Mouse (Mus musculus): ENCODE measurements around the gene Myo15b. TPM values are rescaled to one million over a fixed set of nuclear protein-coding genes. Genes with fewer than 3 reads are reported as not detected.

The Myo15b gene
- 17.8 and 24.7 TPM in 2 replicates for polyA plus RNA-seq (2015; fragmentation: Nextera tagmentation; extraction: Ambion mirVana)

DNA sequence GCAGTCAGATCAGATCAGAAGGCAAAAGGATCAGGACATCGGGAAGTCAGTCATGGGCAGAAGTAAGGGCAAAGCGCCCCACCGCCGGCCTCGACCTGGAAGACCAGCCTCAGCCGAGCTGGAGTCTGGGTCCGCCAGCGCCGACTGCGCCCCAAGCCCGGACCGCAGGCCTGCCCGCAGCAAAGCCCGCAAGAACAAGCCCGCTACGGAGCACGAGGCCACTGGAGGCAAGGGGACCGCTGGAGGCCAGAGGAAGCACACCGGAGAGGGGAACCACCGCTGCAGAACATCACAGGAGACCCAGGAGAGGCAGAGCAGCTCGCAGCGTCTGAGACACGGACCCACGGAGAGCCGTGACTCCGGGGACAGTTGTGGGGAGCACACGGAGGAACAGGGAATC, at the start of gene Myo15b:
Myo15b (plus strand) TSS at position 53 of the 400 bp plus-strand sequence.
- Histone ChIP-seq H3K27ac (no peak within 1 kb of the TSS), H3K9ac (peak within 1 kb of the TSS; percentile 1; the same call in 1 of the 2 replicates), H3K4me1 (peaks cover 13% of the 10 kb centered on the region), H3K9me3 (no peaks in the 10 kb centered on the region), H3K27me3 (replicated peaks) (peaks cover 38% of the 10 kb centered on the region), H3K4me3 (replicated peaks) (peak within 1 kb of the TSS; percentile 45), H3K4me2 (peak within 1 kb of the TSS; percentile 75), H3K36me3 (peaks cover 7% of the 10 kb centered on the region; the same call in 1 of the 2 replicates)
- no peak for ATAC-seq (ENCODE audit: insufficient read depth, low FRiP score, low read depth)
- 16% methylated on average over 27 of the region's 27 CpGs for WGBS

DNA sequence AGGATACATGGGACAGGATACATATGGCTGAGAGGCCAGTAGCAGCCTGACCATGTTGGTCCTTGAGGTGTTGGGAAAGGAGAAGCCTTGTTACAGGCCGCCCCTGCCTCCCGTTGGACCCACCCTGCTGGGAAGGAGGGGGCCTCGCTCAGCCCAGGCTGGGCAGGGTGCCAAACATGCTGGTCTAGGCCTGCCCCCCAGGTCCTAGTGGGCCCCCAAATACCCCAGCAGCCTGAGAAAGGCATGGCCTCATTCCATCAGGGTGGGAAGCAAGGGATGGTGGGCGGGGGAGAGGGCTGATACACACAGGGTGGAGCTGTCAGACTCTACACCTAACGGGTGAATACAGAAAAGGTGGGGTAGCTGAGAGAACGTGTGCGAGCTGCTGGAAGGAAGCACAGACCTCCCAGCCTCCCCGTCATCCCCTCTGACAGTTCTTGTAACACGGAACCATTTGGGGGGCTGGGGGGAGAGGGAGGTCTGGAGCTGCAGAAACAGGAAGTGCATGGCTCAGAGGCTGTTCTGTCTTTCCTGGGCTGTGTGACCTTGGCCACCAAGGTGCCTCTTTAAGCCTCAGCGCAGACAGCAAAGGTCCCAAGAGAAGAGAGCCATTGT, 49.4 kb upstream of the Myo15b start:
- Histone ChIP-seq H3K36me3 (peaks cover 29% of the 10 kb centered on the region), H3K4me2 (peak overlapping the region; percentile 39), H3K4me1 (peaks cover 54% of the 10 kb centered on the region), H3K9ac (peak overlapping the region; percentile 12; the same call in 1 of the 2 replicates), H3K9me3 (no peaks in the 10 kb centered on the region), H3K4me3 (replicated peaks) (peak overlapping the region; percentile 6; the same call in 1 of the 2 replicates), H3K27ac (peak overlapping the region; percentile 76), H3K27me3 (replicated peaks) (no peaks in the 10 kb centered on the region)
- ATAC-seq (ENCODE audit: insufficient read depth, low FRiP score, low read depth): no peak
- WGBS: 19% methylated on average over 10 of the region's 10 CpGs

DNA sequence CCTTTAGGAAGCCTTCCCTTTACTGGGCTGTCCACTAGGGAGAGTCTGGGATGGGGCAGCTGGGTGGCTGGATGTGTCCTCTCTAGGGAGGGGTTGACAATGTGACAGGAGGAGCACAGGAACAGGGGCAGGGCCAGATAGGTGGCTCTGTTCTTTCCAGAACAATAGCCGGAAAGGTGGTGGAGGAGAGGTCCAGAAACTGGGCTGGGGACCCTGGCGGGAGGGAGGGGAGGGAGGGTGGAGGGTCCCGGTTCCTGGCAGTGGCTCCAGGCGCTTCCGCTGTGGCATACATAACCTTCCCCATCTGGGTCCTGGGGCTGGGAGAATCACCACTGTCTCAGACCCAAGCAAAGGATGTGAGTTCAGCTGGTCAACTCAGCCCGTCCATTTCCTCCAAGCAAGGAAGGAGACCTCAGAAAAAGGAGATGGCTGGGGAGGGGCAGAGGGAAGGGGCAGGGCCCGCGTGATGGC, 48.9 kb upstream of the Myo15b start:
- Histone ChIP-seq H3K27me3 (replicated peaks) (no peaks in the 10 kb centered on the region), H3K4me2 (peak overlapping the region; percentile 39), H3K4me3 (replicated peaks) (peak overlapping the region; percentile 6; the same call in 1 of the 2 replicates), H3K9ac (peak overlapping the region; percentile 12; the same call in 1 of the 2 replicates), H3K9me3 (no peaks in the 10 kb centered on the region), H3K4me1 (peaks cover 54% of the 10 kb centered on the region), H3K36me3 (peaks cover 27% of the 10 kb centered on the region; the same call in 1 of the 2 replicates), H3K27ac (peak overlapping the region; percentile 76)
- no peak for ATAC-seq (ENCODE audit: insufficient read depth, low FRiP score, low read depth)
- 51% methylated on average over 8 of the region's 8 CpGs for WGBS

DNA sequence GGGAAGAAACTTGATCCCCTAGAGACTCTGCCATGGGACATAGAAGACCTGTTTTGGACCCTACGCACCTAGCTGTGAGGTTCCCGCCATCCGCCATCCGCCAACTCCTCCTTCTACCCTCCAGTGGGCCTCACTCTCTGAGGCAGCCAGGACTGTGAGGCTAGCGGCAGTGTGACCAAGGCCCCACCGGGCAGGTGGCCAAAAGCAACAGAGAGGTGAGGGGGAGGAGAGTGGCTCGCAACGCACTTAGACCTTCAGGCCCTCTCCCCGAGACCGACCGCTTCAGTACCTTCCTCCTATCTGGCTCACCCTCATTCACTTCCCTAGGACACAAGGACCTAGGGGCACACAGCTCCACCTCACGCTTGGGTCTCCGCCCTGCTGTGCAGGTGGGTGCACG, 47.8 kb upstream of the Myo15b start:
- peak overlapping the region; percentile 76 for H3K27ac ChIP-seq
- WGBS: 54% methylated on average over 14 of the region's 14 CpGs
- H3K9ac ChIP-seq: 0 out of 2 replicates have a peak overlapping the region, but pooled peaks have one; percentile 16
- peak overlapping the region; percentile 81 for H3K4me3 ChIP-seq (replicated peaks)
- peak overlapping the region; percentile 90 for H3K4me2 ChIP-seq
- peaks cover 57% of the 10 kb centered on the region for H3K4me1 ChIP-seq
- no peaks in the 10 kb centered on the region for H3K9me3 ChIP-seq
- no peak for ATAC-seq (ENCODE audit: insufficient read depth, low FRiP score, low read depth)
- no peaks in the 10 kb centered on the region for H3K27me3 ChIP-seq (replicated peaks)
- peaks cover 18% of the 10 kb centered on the region; the same call in 1 of the 2 replicates for H3K36me3 ChIP-seq

DNA sequence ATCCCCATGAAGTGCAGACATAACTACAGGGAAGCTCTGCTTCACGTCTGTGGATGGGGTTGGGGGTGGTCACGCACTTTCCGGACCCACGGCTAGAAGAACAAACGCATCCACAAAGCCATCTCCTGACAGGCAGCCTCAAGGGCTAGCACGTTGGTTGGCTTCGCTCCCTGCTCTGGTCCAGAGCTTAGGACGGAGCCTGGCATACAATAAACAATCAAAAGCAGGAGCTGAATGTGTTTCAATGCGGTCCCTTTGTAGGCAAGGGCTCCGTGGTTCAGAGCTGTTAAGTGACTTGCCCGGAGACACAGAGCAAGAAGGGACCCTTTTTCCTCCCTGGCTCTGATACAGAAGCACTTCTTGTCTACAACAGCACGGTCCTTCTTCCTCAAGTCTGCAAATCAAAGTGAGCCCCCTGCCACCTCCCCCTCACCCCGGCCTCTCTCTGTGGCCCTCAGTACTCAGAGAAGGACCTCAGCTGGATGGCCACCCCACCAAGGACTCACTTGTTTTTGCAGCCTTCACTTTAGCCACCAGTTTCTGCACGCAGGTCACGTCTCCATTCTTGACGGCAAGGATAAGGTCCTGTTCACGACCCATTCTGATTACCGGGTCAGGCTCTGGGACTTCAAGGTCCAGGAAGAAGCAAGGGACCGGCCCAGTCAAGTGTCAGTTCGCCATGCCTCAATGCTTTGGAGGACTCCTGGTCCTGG, 46.7 kb upstream of the Myo15b start:
- ATAC-seq (ENCODE audit: insufficient read depth, low FRiP score, low read depth): no peak
- H3K36me3 ChIP-seq: peaks cover 18% of the 10 kb centered on the region; the same call in 1 of the 2 replicates
- no peaks in the 10 kb centered on the region for H3K9me3 ChIP-seq
- peak overlapping the region; percentile 81 for H3K4me3 ChIP-seq (replicated peaks)
- peak overlapping the region; percentile 86; the same call in 1 of the 2 replicates for H3K27ac ChIP-seq
- H3K27me3 ChIP-seq (replicated peaks): no peaks in the 10 kb centered on the region
- H3K4me2 ChIP-seq: peak overlapping the region; percentile 90
- WGBS: 75% methylated on average over 20 of the region's 20 CpGs
- H3K4me1 ChIP-seq: peaks cover 65% of the 10 kb centered on the region
- peak overlapping the region; percentile 83; the same call in 1 of the 2 replicates for H3K9ac ChIP-seq

DNA sequence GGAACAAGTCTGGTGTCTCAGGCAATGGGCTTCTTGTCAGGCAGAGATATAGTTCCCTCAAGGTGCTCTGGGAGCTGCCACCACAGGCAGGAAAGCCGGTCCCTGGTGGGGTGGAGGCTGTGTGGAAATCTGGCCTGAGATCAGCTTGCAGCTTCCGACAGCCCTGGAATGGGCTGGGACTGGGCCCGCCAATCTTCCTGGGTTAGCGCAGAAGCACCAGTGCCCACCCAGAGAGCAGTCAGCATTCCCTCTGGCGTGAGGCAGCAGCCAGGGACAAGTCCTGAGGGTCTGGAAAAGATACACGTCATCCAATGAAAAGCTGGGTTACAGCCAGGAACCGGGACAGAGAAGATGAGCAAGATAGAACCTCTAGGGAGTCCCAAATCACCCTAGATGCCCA, 46.1 kb upstream of the Myo15b start:
- 36% methylated on average over 7 of the region's 7 CpGs for WGBS

DNA sequence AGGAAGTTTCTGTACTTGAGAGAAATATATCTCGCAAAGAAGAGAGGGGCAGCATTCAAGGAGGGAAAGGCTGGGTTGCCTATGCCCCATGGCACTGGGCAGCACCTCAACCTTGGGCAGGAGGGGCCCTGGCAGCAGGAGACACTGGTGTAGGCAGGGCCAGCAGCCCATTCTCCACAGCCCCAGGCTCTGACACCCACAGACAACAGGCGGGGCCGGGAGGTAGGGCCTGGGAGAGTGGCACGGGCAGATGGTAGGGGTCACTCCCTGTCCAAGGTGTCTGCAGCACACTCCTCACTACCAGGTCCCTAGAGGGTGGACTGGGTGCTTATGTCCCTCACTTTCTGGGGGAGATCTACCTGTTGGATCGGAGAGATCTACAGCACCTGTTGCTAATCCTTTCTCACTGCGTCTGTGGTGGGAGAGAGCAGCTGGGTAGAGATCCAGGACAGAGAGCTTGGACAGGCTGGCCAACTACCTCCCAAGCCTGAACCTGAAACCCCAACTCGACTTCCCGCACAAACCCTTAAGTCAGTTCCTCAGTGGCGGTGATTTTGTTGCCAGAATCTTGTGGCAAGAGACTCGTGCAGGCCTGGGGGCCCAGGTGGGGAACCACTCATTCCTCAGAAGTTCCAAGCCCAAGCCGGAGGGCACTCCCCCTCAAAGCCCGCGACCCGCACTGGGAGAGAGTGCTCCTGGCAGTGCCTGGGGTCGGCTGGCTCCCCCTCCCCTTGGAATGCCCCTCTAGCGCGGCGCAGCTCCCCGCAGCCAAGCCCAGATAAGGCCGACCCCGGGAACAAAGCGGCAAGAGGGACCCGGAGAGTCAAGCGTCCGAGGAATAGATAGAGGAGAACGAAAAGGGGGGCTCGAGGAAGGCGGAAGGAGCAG, 45.4 kb upstream of the Myo15b start:
- peak overlapping the region; percentile 81 for H3K4me3 ChIP-seq (replicated peaks)
- 0 out of 2 replicates have a peak, but pooled peaks cover 14% of the 10 kb centered on the region for H3K36me3 ChIP-seq
- peak; percentile 1; the same call in 1 of the 2 replicates for ATAC-seq (ENCODE audit: insufficient read depth, low FRiP score, low read depth)
- no peaks in the 10 kb centered on the region for H3K27me3 ChIP-seq (replicated peaks)
- no peaks in the 10 kb centered on the region for H3K9me3 ChIP-seq
- H3K4me2 ChIP-seq: peak overlapping the region; percentile 90
- H3K27ac ChIP-seq: peak overlapping the region; percentile 86
- WGBS: 6% methylated on average over 28 of the region's 28 CpGs
- peak overlapping the region; percentile 83 for H3K9ac ChIP-seq
- peaks cover 63% of the 10 kb centered on the region for H3K4me1 ChIP-seq

More for the DNA sequence above, 46.1 kb upstream of the Myo15b start:
- Histone ChIP-seq H3K4me3 (replicated peaks) (peak overlapping the region; percentile 81), H3K9ac (peak overlapping the region; percentile 83; the same call in 1 of the 2 replicates), H3K27ac (peak overlapping the region; percentile 86; the same call in 1 of the 2 replicates), H3K36me3 (peaks cover 17% of the 10 kb centered on the region; the same call in 1 of the 2 replicates), H3K4me1 (peaks cover 65% of the 10 kb centered on the region), H3K27me3 (replicated peaks) (no peaks in the 10 kb centered on the region), H3K4me2 (peak overlapping the region; percentile 90), H3K9me3 (no peaks in the 10 kb centered on the region)
- no peak for ATAC-seq (ENCODE audit: insufficient read depth, low FRiP score, low read depth)

DNA sequence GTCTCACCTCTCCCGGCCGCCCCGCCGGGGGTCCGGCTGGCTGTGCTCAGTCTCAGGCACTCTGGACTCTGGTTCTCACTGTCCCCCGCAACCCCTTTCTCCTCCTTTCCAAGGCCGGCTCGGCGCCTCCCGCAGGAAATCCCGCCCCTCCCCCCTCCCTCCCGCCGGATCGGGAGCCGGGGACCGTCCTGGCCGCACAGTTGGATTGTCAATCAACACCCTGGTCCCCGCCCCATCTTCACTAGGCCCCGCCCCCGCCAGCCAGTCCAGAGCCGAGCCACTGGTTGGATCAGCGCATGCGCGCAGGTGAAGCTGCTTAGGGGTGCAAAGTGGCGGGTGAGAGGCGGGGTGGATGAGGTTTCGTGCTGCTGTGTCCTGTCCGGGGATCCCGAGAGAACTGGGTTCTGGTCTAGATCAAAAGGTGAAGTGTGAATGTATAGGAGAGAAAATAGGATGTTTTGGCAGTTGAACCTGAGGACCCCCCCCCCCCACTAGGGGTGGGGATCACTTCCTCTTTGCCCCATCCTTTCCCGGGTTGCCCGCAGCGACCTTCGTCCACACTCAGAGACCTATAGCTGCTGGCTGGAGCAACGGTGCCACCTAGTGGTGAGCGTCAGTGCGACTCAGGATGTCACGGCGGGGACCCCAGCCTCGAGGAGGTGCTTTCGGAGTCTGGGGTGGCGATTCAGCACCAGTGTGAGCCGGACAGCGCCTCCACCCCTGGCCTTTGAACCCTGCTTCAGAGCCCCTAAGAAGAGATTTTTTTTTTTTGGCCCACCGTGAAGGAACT, 44.5 kb upstream of the Myo15b start, which contains the start of gene Caskin2:
Caskin2 (minus strand) TSS at position 133 of the 790 bp plus-strand sequence.
- peak within 1 kb of the TSS; percentile 86 for H3K27ac ChIP-seq
- no peaks in the 10 kb centered on the region for H3K9me3 ChIP-seq
- H3K4me2 ChIP-seq: peak within 1 kb of the TSS; percentile 90
- under 1% methylated on average over 43 of the region's 44 CpGs for WGBS
- no peaks in the 10 kb centered on the region for H3K27me3 ChIP-seq (replicated peaks)
- H3K4me3 ChIP-seq (replicated peaks): peak within 1 kb of the TSS; percentile 81
- 0 out of 2 replicates have a peak, but pooled peaks cover 14% of the 10 kb centered on the region for H3K36me3 ChIP-seq
- peak within 1 kb of the TSS; percentile 83 for H3K9ac ChIP-seq
- peaks cover 54% of the 10 kb centered on the region for H3K4me1 ChIP-seq
- peak; percentile 88 for ATAC-seq (ENCODE audit: insufficient read depth, low FRiP score, low read depth)

DNA sequence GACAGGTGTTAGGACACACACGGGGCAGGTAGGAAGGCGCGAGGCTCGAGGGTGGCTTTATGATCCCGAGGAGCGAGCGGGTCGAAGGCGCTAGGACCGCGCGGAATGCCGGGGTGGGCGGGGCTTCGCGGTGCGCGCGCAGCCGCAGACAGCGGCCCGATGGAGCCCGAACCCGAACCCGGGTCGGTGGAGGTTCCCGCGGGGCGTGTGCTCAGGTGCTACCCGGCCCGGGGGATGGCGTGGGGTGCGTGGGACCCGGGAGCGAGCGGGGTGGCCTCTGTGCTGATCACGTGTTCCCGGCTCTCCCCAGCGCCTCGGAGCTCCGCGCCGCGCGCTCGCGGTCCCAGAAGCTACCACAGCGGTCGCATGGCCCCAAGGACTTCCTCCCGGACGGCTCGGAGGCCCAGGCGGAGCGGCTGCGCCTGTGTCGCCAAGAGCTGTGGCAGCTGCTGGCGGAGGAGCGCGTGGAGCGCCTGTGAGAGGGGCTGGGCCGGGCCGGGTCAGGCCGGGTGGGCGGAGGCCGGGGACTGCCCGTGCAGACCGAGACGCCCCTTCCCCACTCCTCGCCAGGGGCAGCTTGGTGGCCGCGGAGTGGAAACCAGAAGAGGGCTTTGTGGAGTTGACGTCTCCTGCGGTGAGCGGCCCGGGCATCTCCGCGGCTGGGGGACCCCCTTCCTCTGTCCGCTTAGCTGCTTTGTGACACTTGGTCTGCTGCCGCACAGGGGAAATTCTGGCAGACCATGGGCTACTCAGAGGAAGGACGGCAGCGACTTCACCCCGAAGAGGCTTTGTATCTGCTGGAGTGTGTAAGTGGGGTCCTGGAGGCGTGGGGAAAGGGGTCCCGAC, 43.4 kb upstream of the Myo15b start, which contains the start of gene Tsen54:
Tsen54 (plus strand) TSS at position 120 of the 846 bp plus-strand sequence.
- under 1% methylated on average over 76 of the region's 84 CpGs for WGBS
- Histone ChIP-seq H3K4me1 (peaks cover 42% of the 10 kb centered on the region), H3K36me3 (peaks cover 16% of the 10 kb centered on the region; the same call in 1 of the 2 replicates), H3K9ac (peak within 1 kb of the TSS; percentile 83), H3K27ac (peak within 1 kb of the TSS; percentile 86), H3K4me2 (peak within 1 kb of the TSS; percentile 90), H3K27me3 (replicated peaks) (no peaks in the 10 kb centered on the region), H3K4me3 (replicated peaks) (peak within 1 kb of the TSS; percentile 81), H3K9me3 (no peaks in the 10 kb centered on the region)
- ATAC-seq (ENCODE audit: insufficient read depth, low FRiP score, low read depth): peak; percentile 66

DNA sequence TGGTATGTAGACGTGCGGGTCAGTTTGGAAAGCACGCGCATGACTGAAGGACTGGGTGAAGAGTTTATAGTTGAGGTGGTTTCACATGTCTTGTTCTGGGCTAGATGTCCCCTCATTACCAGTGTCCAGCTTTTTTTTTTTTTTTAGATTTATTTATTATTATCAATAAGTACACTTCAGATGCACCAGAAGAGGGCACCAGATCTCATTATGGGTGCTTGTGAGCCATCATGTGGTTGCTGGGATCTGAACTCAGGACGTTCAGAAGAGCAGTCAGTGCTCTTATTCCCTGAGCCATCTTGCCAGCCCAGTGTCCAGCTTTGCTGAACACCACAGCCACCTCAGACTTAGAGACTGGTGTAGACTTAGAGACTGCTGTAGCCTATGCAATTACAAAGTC, 40.9 kb upstream of the Myo15b start:
- Histone ChIP-seq H3K4me3 (replicated peaks) (no peak overlapping the region), H3K9ac (no peak overlapping the region), H3K4me2 (no peak overlapping the region), H3K4me1 (peaks cover 17% of the 10 kb centered on the region), H3K27ac (no peak overlapping the region), H3K36me3 (peaks cover 14% of the 10 kb centered on the region; the same call in 1 of the 2 replicates), H3K27me3 (replicated peaks) (no peaks in the 10 kb centered on the region), H3K9me3 (no peaks in the 10 kb centered on the region)
- ATAC-seq (ENCODE audit: insufficient read depth, low FRiP score, low read depth): no peak
- WGBS: 87% methylated on average over 5 of the region's 5 CpGs

Data from stomach, embryonic 15.5 days (tissue).